Mouse (Mus musculus) heart, postnatal 0 days (tissue): ENCODE measurements around the gene 4931440F15Rik. TPM values are rescaled to one million over a fixed set of nuclear protein-coding genes. Genes with fewer than 3 reads are reported as not detected.

Experiments used
- ATAC-seq: fragments of 200-750 bp; cut with Nextera tagmentation; 2 replicates; pipeline ENCODE4 v1.8.0; 2017; ENCODE audit warnings: low read depth, moderate number of reproducible peaks, moderate library complexity; ENCODE audit not compliant: insufficient read depth
- DNase-seq: peaks from one replicate; pipeline ENCODE4 v3.0.0-alpha.2; 2016; ENCODE audit warnings: low spot score
- H3K27ac ChIP-seq: fragments of 300-500 bp; sonication (generic); 2 replicates; pipeline ENCODE4 v1.5.1; 2014; ENCODE audit warnings: low read depth, mild to moderate bottlenecking
- H3K27me3 ChIP-seq: fragments of 300-500 bp; sonication (generic); 2 replicates; pipeline ENCODE4 v1.6.1; 2014; ENCODE audit warnings: low read length, mixed read lengths; ENCODE audit not compliant: control insufficient read depth, insufficient read depth
- H3K36me3 ChIP-seq: fragments of 300-500 bp; sonication (generic); replicated peaks from 2 replicates; pipeline ENCODE4 v1.6.1; 2014; ENCODE audit warnings: low read length, mixed read lengths; ENCODE audit not compliant: control insufficient read depth, insufficient read depth
- H3K4me1 ChIP-seq: fragments of 300-500 bp; sonication (generic); 2 replicates; pipeline ENCODE4 v1.6.1; 2014; ENCODE audit warnings: antibody characterized with exemption; ENCODE audit not compliant: control insufficient read depth, insufficient read depth
- H3K4me2 ChIP-seq: fragments of 300-500 bp; sonication (generic); 2 replicates; pipeline ENCODE4 v1.6.1; 2014; ENCODE audit warnings: low read depth, mild to moderate bottlenecking, low read length, moderate library complexity
- H3K4me3 ChIP-seq: fragments of 300-500 bp; sonication (generic); 2 replicates; pipeline ENCODE4 v1.5.1; 2014; ENCODE audit warnings: low read depth, low read length
- H3K9ac ChIP-seq: fragments of 300-500 bp; sonication (generic); replicated peaks from 2 replicates; pipeline ENCODE4 v1.6.1; 2014; ENCODE audit warnings: low read depth, low read length, mixed read lengths
- H3K9me3 ChIP-seq: fragments of 300-500 bp; sonication (generic); replicated peaks from 2 replicates; pipeline ENCODE4 v1.6.1; 2016; ENCODE audit warnings: low read length; ENCODE audit not compliant: control insufficient read depth
- CTCF ChIP-seq: IDR thresholded peaks from 2 replicates; pipeline ENCODE4 v1.5.1; 2016; ENCODE audit warnings: antibody characterized with exemption, control low read depth, low read depth
- EP300 ChIP-seq: IDR thresholded peaks from 2 replicates; pipeline ENCODE4 v1.6.1; 2016; ENCODE audit warnings: antibody characterized with exemption, low read depth
- WGBS: fragments of 180-500 bp; shearing (Covaris S2); extraction: QIAGEN DNeasy Blood & Tissue Kit; methylation state at CpG from one replicate; pipeline ENCODE4 v1.1.7; 2014; 5-methylcytosine and 5-hydroxymethylcytosine counted together
- polyA plus RNA-seq: library from polyadenylated mRNA; unstranded; fragments of >200 nt; fragmentation: Nextera tagmentation; extraction: Ambion mirVana; gene quantifications from 2 replicates; pipeline ENCODE4 v1.2.1, GENCODE M21; 2015
- total RNA-seq: library from RNA; depleted of rRNA; stranded (reverse); fragments of >200 nt; gene quantifications from 2 replicates; pipeline ENCODE4 v1.2.3, GENCODE M21; 2014; ENCODE audit warnings: low replicate concordance

Gene 4931440F15Rik
- total and polyA plus RNA-seq, 2 experiments from 2014 or later, result 0.10 TPM; not detected in 1

GRCm38 (mm10) chr11:29823141-29823540 is 2.3 kb downstream of the 4931440F15Rik start:
- H3K4me2 ChIP-seq, result no peak overlapping the region
- H3K9me3 ChIP-seq, result no peaks in the 10 kb centered on the region
- H3K4me3 ChIP-seq, result no peak overlapping the region
- peaks cover 7% of the 10 kb centered on the region for H3K4me1 ChIP-seq
- H3K9ac ChIP-seq, result no peak overlapping the region
- no peaks in the 10 kb centered on the region for H3K36me3 ChIP-seq
- no peaks in the 10 kb centered on the region for H3K27me3 ChIP-seq
- H3K27ac ChIP-seq, result no peak overlapping the region
- ATAC-seq (no peak), DNase-seq (no peak)
- no peak for TF ChIP-seq CTCF
- TF ChIP-seq EP300, result no peak
- 66% methylated on average over 2 of the region's 2 CpGs for WGBS

GRCm38 (mm10) chr11:29815670-29816069 is 9.8 kb downstream of the 4931440F15Rik start:
- H3K4me2 ChIP-seq, result no peak overlapping the region
- TF ChIP-seq EP300 (no peak), CTCF (no peak)
- H3K27ac ChIP-seq, result no peak overlapping the region
- no peak for ATAC-seq
- H3K36me3 ChIP-seq, result no peaks in the 10 kb centered on the region
- H3K4me3 ChIP-seq, result no peak overlapping the region
- H3K27me3 ChIP-seq, result no peaks in the 10 kb centered on the region
- no peak for DNase-seq
- 0 out of 2 replicates have a peak, but pooled peaks cover 7% of the 10 kb centered on the region for H3K4me1 ChIP-seq
- no peak overlapping the region for H3K9ac ChIP-seq
- no peaks in the 10 kb centered on the region for H3K9me3 ChIP-seq

DNA sequence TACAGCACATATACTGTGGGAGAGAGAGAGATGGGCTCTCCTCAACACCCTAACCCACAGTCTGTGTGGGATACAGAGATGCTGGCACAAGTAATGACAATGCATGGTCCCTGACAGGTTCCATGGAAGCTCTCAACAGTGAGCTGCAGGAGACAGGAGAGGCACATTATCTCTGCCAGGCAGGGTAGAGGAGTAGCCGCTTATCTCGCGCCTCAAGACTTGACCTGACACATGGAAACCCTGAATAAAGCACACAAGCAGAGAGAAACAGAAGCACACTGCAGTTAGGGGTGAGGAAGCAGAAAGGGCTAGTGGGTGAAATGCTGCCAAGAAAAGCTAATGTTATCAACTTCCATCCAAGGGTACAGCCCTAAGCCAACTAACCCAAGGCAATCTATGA is 10.2 kb downstream of the 4931440F15Rik start:
- H3K27ac ChIP-seq, result no peak overlapping the region
- 19% methylated on average over 3 of the region's 3 CpGs for WGBS
- H3K9me3 ChIP-seq, result no peaks in the 10 kb centered on the region

DNA sequence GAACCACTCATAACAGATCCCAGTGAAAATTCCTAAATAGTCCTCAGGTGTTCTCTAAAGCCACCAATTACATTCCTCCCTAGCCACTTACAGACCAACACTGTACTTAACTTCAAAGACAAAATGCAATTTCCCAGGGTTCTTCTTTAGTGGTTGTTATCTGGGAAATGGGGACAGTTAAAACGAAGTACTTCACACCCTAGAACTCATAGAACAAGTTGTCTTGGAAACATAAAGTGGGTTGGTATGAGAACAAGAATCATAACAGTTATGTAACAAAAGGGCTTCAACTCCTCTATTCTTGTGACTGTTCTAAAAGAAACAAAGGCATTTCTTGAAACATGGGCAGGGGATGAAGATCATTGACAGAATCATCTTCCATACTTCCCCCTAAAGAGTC is 12.2 kb downstream of the 4931440F15Rik start:
- Histone ChIP-seq H3K36me3 (no peaks in the 10 kb centered on the region), H3K4me3 (no peak overlapping the region), H3K4me1 (0 out of 2 replicates have a peak, but pooled peaks cover 16% of the 10 kb centered on the region), H3K9me3 (no peaks in the 10 kb centered on the region), H3K4me2 (no peak overlapping the region), H3K27me3 (no peaks in the 10 kb centered on the region), H3K9ac (no peak overlapping the region), H3K27ac (no peak overlapping the region)
- DNase-seq, result no peak
- ATAC-seq, result no peak
- 79% methylated on average over 1 of the region's 1 CpGs for WGBS
- TF ChIP-seq CTCF, result no peak
- no peak for TF ChIP-seq EP300

More for the DNA sequence above, 10.2 kb downstream of the 4931440F15Rik start:
- no peaks in the 10 kb centered on the region for H3K36me3 ChIP-seq
- no peak overlapping the region for H3K4me3 ChIP-seq
- no peaks in the 10 kb centered on the region for H3K27me3 ChIP-seq
- H3K9ac ChIP-seq, result no peak overlapping the region
- no peak for TF ChIP-seq CTCF
- TF ChIP-seq EP300, result no peak
- DNase-seq (no peak), ATAC-seq (no peak)
- no peak overlapping the region for H3K4me2 ChIP-seq
- H3K4me1 ChIP-seq, result 0 out of 2 replicates have a peak, but pooled peaks cover 7% of the 10 kb centered on the region

DNA sequence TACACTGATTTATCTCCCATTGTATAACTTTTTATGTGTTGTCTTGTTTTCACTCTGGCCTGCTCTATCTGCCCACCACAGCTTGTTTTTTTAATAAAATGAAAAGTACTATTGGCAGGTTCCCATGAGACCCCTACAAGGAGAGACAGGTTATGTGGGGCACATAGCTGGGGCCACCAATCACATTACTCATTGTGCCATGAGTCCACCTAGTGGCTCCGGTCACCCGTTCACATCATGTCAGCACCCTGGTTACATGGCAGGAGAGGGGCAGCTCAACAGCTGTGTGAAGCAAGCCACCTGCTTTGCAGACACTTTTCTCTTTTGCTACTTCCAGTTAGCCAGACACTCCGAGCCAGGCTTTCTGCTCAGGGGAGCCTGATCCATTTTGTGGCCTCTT is 13.0 kb downstream of the 4931440F15Rik start:
- Histone ChIP-seq H3K4me1 (0 out of 2 replicates have a peak, but pooled peaks cover 22% of the 10 kb centered on the region), H3K27me3 (no peaks in the 10 kb centered on the region), H3K9ac (no peak overlapping the region), H3K4me3 (no peak overlapping the region), H3K27ac (no peak overlapping the region), H3K9me3 (no peaks in the 10 kb centered on the region), H3K4me2 (no peak overlapping the region), H3K36me3 (no peaks in the 10 kb centered on the region)
- DNase-seq, result no peak
- ATAC-seq, result no peak
- TF ChIP-seq CTCF, result no peak
- no peak for TF ChIP-seq EP300
- 49% methylated on average over 3 of the region's 3 CpGs for WGBS

GRCm38 (mm10) chr11:29810324-29810723 is 15.1 kb downstream of the 4931440F15Rik start:
- Histone ChIP-seq H3K36me3 (no peaks in the 10 kb centered on the region), H3K9ac (no peak overlapping the region), H3K27me3 (no peaks in the 10 kb centered on the region), H3K4me3 (no peak overlapping the region), H3K9me3 (no peaks in the 10 kb centered on the region), H3K4me1 (0 out of 2 replicates have a peak, but pooled peaks cover 22% of the 10 kb centered on the region), H3K27ac (no peak overlapping the region), H3K4me2 (no peak overlapping the region)
- TF ChIP-seq CTCF (no peak), EP300 (no peak)
- no peak for ATAC-seq
- DNase-seq, result no peak
- WGBS, result 74% methylated on average over 3 of the region's 3 CpGs
